Mouse (Mus musculus) kidney, embryonic 16.5 days (tissue): ENCODE results near the gene Lgals4. TPM values are rescaled to one million over a fixed set of nuclear protein-coding genes. Genes with fewer than 3 reads are reported as not detected.
A peak's percentile ranks its signal among the peaks of the same experiment; 100 is the strongest.

Experiments used
- ATAC-seq: fragments of 200-750 bp; cut with Nextera tagmentation; 2 replicates; pipeline ENCODE4 v1.8.0; 2017; ENCODE audit warnings: moderate TSS enrichment; ENCODE audit not compliant: low FRiP score, low TSS enrichment
- H3K27ac ChIP-seq: fragments of 300-500 bp; sonication (generic); 2 replicates; pipeline ENCODE4 v1.5.1; 2014; ENCODE audit warnings: low read length
- H3K27me3 ChIP-seq: fragments of 300-500 bp; sonication (generic); 2 replicates; pipeline ENCODE4 v1.6.1; 2014; ENCODE audit warnings: low read length, control low read depth, mixed read lengths; ENCODE audit not compliant: insufficient read depth
- H3K36me3 ChIP-seq: fragments of 300-500 bp; sonication (generic); 2 replicates; pipeline ENCODE4 v1.6.1; 2014; ENCODE audit warnings: low read length, control low read depth, mixed read lengths; ENCODE audit not compliant: insufficient read depth
- H3K4me1 ChIP-seq: fragments of 300-500 bp; sonication (generic); 2 replicates; pipeline ENCODE4 v1.6.1; 2014; ENCODE audit warnings: low read length, control low read depth, mixed read lengths; ENCODE audit not compliant: insufficient read depth
- H3K4me2 ChIP-seq: fragments of 300-500 bp; sonication (generic); replicated peaks from 2 replicates; pipeline ENCODE4 v1.6.1; 2014; ENCODE audit warnings: low read depth, low read length
- H3K4me3 ChIP-seq: fragments of 300-500 bp; sonication (generic); 2 replicates; pipeline ENCODE4 v1.5.1; 2014; ENCODE audit warnings: mild to moderate bottlenecking, low read length
- H3K9ac ChIP-seq: fragments of 300-500 bp; sonication (generic); replicated peaks from 2 replicates; pipeline ENCODE4 v1.6.1; 2014; ENCODE audit warnings: low read length
- H3K9me3 ChIP-seq: fragments of 300-500 bp; sonication (generic); 2 replicates; pipeline ENCODE4 v1.6.1; 2016; ENCODE audit warnings: low read length, control low read depth
- WGBS: fragments of 180-500 bp; shearing (Covaris S2); extraction: QIAGEN DNeasy Blood & Tissue Kit; methylation state at CpG from one replicate; pipeline ENCODE4 v1.1.7; 2014; 5-methylcytosine and 5-hydroxymethylcytosine counted together
- polyA plus RNA-seq: library from polyadenylated mRNA; unstranded; fragments of >200 nt; fragmentation: Nextera tagmentation; extraction: Ambion mirVana; gene quantifications from 2 replicates; pipeline ENCODE4 v1.2.1, GENCODE M21; 2015

The Lgals4 gene
- polyA plus RNA-seq, 1 experiment from 2014 or later = 10.8 TPM

DNA sequence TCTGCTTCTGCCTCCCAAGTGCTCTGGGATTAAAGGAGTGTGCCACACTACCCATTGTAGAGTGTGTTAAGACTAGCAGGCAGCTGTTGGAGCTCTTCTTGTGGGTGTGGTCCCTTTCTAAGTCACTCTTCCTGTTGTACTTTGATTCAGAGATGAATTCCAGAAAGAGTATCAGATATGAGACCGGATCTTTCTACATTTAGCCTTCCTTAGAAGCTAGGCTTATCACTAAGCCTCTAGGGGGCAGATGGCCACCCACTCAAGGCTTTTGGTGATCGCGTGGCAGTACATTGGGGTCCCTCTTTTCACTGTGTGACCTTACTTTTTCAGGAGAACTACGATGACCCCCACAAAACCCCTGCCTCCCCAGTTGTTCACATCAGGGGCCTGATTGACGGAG, 20.7 kb upstream of the Lgals4 start:
- peak overlapping the region; percentile 86 for H3K4me3 ChIP-seq
- 72% methylated on average over 5 of the region's 5 CpGs for WGBS
- peak overlapping the region; percentile 92 for H3K4me2 ChIP-seq
- no peaks in the 10 kb centered on the region for H3K9me3 ChIP-seq
- H3K27me3 ChIP-seq = no peaks in the 10 kb centered on the region
- ATAC-seq = no peak
- H3K4me1 ChIP-seq = peaks cover 57% of the 10 kb centered on the region
- H3K36me3 ChIP-seq = peaks cover 55% of the 10 kb centered on the region
- H3K9ac ChIP-seq = peak overlapping the region; percentile 97
- H3K27ac ChIP-seq = no peak overlapping the region

DNA sequence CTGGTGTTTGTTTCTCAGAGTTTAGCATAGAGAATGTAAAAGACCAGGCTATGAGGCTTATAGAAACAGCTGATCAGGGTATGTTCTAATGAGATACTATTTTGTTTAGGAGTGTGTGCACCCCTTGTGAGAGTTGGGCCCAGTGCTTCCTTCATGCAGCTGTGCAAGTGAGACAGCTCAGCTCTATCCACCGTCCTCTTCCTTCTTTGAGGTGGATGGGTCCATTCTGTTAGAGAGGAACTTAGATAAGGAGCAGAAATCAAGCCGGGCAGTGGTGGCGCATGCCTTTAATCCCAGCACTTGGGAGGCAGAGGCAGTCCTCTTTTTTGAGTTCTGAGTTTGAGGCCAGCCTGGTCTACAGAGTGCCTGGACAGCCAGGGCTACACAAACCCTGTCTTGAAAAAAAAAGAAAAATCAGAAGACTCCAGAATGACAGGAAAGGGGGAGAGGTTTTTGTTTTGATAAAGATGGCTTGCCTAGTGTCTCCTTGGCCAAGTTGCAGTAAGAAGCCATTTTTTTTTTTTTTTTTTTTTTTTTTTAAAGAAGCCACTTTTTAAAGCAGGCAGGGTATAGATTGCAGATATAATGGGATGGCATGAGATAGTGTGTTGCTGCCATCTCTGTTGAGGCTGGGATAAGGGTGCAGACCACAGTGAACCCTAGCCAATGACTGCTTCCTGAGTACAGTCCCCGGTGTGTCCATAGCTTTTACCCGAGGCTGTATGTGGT, 19.2 kb upstream of the Lgals4 start:
- no peak for ATAC-seq
- WGBS = 90% methylated on average over 5 of the region's 5 CpGs
- H3K27me3 ChIP-seq = no peaks in the 10 kb centered on the region
- H3K4me2 ChIP-seq = no peak overlapping the region
- H3K9me3 ChIP-seq = no peaks in the 10 kb centered on the region
- H3K27ac ChIP-seq = no peak overlapping the region
- peaks cover 69% of the 10 kb centered on the region for H3K36me3 ChIP-seq
- H3K9ac ChIP-seq = no peak overlapping the region
- H3K4me3 ChIP-seq = no peak overlapping the region
- peaks cover 56% of the 10 kb centered on the region for H3K4me1 ChIP-seq

DNA sequence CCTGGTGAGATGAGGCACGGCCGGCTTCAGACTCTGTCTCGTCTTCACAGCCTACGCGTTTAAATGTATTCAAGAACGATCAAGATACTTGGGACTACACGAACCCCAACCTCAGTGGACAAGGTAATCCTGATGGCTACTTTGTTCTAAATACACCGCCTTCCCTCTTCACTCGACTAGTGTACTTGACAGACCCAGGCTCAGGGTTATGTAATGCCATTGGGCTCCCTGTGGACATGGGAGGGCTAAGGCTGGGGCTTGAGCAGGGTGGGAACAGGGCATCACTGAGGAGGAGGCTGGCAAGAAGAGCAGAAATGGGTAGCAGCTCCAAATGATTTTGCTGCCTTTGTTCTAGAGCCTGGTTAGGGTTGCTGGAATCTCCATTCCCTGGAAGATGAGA, 18.4 kb upstream of the Lgals4 start:
- H3K9ac ChIP-seq = no peak overlapping the region

DNA sequence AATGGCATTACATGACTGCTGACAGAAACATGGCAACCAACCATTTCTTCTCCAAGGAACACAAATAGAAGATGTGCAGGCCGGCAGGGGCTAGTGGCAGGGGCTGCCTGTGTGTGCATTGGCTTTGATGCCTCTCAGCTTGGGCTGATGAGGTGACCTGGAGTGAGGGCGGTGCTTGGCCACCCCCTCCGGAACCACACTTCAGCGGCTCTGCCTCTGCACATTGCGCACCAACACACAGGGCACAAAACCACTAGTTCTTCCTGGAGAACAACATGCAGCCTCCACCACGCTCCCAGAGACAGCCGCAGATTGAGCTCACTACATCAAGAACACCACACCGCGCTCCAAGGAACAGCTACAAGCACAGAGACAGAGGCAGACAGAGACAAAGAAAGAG, 17.5 kb upstream of the Lgals4 start:
- Histone ChIP-seq H3K4me2 (no peak overlapping the region), H3K4me1 (peaks cover 67% of the 10 kb centered on the region), H3K9me3 (no peaks in the 10 kb centered on the region), H3K27me3 (no peaks in the 10 kb centered on the region), H3K4me3 (no peak overlapping the region), H3K27ac (no peak overlapping the region; the same call in 1 of the 2 replicates), H3K9ac (no peak overlapping the region), H3K36me3 (peaks cover 87% of the 10 kb centered on the region)
- no peak for ATAC-seq
- WGBS = 74% methylated on average over 9 of the region's 9 CpGs

More for the DNA sequence above, 18.4 kb upstream of the Lgals4 start:
- no peak for ATAC-seq
- no peak overlapping the region for H3K4me2 ChIP-seq
- no peak overlapping the region for H3K27ac ChIP-seq
- no peaks in the 10 kb centered on the region for H3K9me3 ChIP-seq
- WGBS = 91% methylated on average over 9 of the region's 9 CpGs
- no peak overlapping the region for H3K4me3 ChIP-seq
- peaks cover 77% of the 10 kb centered on the region for H3K36me3 ChIP-seq
- no peaks in the 10 kb centered on the region for H3K27me3 ChIP-seq
- H3K4me1 ChIP-seq = peaks cover 63% of the 10 kb centered on the region

DNA sequence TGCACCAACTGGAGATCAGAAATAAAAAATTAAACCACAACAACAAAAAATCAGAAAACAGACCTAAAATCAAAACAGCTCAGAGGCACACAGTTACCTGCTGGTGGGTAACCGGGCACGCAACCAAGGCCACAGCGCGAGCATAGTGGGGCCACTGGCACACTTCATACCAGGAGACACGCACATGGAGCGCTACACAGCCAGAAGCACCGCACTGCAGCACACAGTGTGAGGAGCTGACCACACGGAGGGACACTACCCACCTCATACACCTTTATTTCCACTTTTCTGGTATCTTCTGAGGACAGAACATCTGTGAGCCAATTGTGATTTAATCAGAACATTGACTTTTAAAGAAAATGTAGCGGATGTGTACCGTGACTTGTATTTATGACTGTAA, 16.7 kb upstream of the Lgals4 start:
- no peak overlapping the region for H3K4me2 ChIP-seq
- H3K4me1 ChIP-seq = peaks cover 66% of the 10 kb centered on the region
- H3K27ac ChIP-seq = no peak overlapping the region
- no peak overlapping the region for H3K9ac ChIP-seq
- WGBS = 87% methylated on average over 10 of the region's 10 CpGs
- no peak for ATAC-seq
- no peaks in the 10 kb centered on the region for H3K27me3 ChIP-seq
- no peaks in the 10 kb centered on the region for H3K9me3 ChIP-seq
- peaks cover 94% of the 10 kb centered on the region for H3K36me3 ChIP-seq
- no peak overlapping the region for H3K4me3 ChIP-seq

DNA sequence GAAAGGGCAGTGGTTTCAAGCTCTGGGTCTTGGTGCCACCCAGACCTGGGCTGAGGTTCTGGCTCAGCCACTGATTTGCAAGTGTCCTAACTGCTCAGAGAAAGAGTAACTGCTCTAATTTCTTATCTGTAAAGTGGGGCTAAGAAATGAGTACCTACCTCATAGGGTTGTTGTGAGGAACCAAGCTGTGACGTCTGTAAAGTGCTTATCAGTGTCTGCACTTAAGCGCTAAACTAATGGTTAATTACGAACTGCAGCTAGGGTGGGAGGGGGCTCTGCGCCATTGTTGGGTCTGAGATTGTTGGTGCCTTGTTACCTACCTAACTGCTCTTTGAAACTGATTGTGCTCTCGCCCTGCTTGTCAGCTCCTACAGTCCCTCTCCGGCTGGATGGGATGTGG, 16.1 kb upstream of the Lgals4 start:
- no peak overlapping the region for H3K4me3 ChIP-seq
- H3K36me3 ChIP-seq = peaks cover 100% of the 10 kb centered on the region
- no peak overlapping the region for H3K4me2 ChIP-seq
- no peaks in the 10 kb centered on the region for H3K27me3 ChIP-seq
- WGBS = 72% methylated on average over 6 of the region's 6 CpGs
- no peak for ATAC-seq
- H3K4me1 ChIP-seq = peaks cover 59% of the 10 kb centered on the region
- H3K9me3 ChIP-seq = no peaks in the 10 kb centered on the region
- no peak overlapping the region for H3K27ac ChIP-seq
- no peak overlapping the region for H3K9ac ChIP-seq

DNA sequence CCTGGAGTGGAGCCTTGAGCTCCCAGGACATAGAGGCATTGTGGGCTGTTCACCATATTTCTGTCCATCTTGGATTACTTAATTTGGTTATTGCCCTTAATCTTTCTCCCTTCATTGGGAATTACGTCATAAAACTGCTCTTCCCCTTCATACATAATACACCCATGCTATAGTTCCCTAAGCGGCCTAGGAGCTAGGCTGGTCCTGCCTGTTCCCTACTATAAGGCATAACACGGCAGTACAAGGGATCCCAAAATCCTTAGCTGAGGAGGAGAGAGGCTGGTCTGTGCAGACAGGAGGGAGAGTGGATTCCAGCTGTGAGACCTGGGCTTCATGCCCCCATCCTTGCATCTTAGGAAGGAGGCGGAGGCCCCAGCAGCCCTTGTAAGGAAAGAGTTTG, 15.7 kb upstream of the Lgals4 start:
- Histone ChIP-seq H3K4me3 (no peak overlapping the region), H3K4me2 (no peak overlapping the region), H3K27me3 (no peaks in the 10 kb centered on the region), H3K9ac (no peak overlapping the region), H3K4me1 (peaks cover 55% of the 10 kb centered on the region), H3K36me3 (peaks cover 96% of the 10 kb centered on the region), H3K27ac (no peak overlapping the region), H3K9me3 (no peaks in the 10 kb centered on the region)
- WGBS = 84% methylated on average over 4 of the region's 4 CpGs
- ATAC-seq = no peak

DNA sequence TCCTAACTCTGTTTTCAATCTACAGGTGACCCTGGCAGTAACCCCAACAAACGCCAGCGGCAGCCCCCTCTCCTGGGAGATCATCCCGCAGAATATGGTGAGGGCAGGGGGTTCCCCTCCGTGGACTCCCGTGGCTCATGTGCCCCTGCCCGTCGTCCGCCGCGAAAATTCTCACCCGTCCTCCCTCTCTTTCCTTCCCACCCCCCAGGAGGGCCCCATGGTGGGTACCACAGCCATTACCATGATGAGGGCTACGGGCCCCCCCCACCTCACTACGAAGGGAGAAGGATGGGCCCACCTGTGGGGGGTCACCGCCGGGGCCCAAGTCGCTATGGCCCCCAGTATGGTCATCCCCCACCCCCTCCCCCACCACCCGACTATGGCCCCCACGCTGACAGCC, 15.2 kb upstream of the Lgals4 start:
- WGBS = 87% methylated on average over 18 of the region's 18 CpGs
- no peak overlapping the region for H3K4me2 ChIP-seq
- no peak overlapping the region for H3K9ac ChIP-seq
- no peak for ATAC-seq
- no peak overlapping the region for H3K4me3 ChIP-seq
- H3K36me3 ChIP-seq = peaks cover 91% of the 10 kb centered on the region
- H3K27ac ChIP-seq = no peak overlapping the region
- no peaks in the 10 kb centered on the region for H3K9me3 ChIP-seq
- H3K4me1 ChIP-seq = peaks cover 50% of the 10 kb centered on the region
- no peaks in the 10 kb centered on the region for H3K27me3 ChIP-seq

DNA sequence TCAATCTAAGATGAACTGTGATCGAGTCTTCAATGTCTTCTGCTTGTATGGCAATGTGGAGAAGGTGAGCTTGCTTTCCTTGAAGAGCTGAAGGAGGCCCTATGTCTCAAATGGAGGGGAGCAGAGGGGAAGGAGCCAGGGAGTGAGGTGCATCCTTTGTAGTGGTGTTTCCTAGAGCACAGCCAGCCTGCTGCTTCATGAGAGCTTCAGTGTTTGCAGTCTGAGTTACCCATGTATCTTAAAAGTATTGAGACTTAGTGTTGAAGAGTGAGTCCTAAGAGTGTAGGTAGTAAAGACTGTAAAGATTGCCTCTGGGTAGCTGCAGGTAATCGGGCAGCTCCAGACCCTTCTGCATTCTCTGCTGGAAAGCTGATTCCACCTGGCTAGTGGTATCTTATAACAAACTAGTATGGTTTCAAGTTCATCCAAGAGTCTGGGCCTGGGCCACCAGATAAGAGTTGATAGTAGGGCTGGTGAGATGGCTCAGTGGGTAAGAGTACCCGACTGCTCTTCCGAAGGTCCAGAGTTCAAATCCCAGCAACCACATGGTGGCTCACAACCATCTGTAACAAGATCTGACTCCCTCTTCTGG, 14.7 kb upstream of the Lgals4 start:
- no peaks in the 10 kb centered on the region for H3K9me3 ChIP-seq
- no peak overlapping the region for H3K9ac ChIP-seq
- 80% methylated on average over 4 of the region's 4 CpGs for WGBS
- no peaks in the 10 kb centered on the region for H3K27me3 ChIP-seq
- no peak overlapping the region for H3K4me2 ChIP-seq
- peaks cover 45% of the 10 kb centered on the region for H3K4me1 ChIP-seq
- peaks cover 86% of the 10 kb centered on the region for H3K36me3 ChIP-seq
- no peak overlapping the region for H3K27ac ChIP-seq
- no peak overlapping the region for H3K4me3 ChIP-seq
- ATAC-seq = no peak

DNA sequence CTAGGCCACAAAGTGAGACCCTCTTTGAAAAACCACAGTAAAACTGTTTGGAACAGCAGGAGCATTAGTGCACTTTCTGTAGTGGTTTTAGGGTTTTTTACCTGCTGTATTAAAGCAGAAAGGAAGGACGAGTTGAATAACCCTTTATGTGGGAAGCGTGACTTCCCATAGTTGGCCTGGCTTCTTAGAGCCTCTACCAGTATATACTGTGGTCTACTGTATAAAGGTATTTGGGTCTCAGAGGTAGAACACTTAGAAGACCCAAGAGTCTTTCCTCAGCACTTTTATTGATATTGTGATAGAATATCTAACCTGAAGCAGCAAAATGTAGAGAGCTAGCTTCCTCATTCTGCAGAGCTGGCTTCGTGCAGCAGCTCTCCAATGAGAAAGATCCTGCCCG, 14.1 kb upstream of the Lgals4 start:
- 92% methylated on average over 4 of the region's 4 CpGs for WGBS
- Histone ChIP-seq H3K27ac (no peak overlapping the region), H3K36me3 (peaks cover 80% of the 10 kb centered on the region)

More for the DNA sequence above, 14.1 kb upstream of the Lgals4 start:
- Histone ChIP-seq H3K9me3 (no peaks in the 10 kb centered on the region), H3K4me2 (no peak overlapping the region), H3K4me1 (peaks cover 45% of the 10 kb centered on the region), H3K4me3 (no peak overlapping the region), H3K27me3 (no peaks in the 10 kb centered on the region), H3K9ac (no peak overlapping the region)
- no peak for ATAC-seq
